Mouse (Mus musculus) adrenal gland, adult 18-20 months (tissue): ENCODE measurements at regions not wholly inside any gene's neighbourhood (a gene's known extent, or its start where the extent isn't known, plus 50 kb on each side); places are given as distances from the start of the nearest gene placed in this dataset.

Experiments used
- DNase-seq, 2 experiments: peaks; one replicate each; pipeline ENCODE4 v3.0.0; 2021 to 2022; ENCODE audit warnings: low spot score in 2 of 2

DNA sequence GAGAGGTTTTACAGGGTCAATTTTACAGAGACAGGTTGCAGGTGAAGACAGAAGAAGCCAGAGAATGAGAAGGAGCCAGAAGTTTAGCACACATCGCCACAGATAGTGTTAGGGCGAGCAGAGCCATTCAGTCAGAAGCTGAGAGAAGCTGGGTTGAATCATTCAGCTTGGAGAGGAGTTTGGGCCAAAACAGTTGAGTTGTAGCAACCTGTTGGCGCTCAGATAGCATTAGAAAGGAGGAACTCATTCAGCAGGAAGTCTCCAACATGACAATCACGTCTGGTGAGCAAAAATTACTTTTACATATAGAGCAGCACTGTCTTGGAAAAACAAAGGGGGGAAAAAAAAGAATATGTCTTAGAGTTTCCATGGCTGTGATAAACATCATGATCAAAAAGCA is 53.2 kb downstream of the Fam43a start:
- DNase-seq: no peak

DNA sequence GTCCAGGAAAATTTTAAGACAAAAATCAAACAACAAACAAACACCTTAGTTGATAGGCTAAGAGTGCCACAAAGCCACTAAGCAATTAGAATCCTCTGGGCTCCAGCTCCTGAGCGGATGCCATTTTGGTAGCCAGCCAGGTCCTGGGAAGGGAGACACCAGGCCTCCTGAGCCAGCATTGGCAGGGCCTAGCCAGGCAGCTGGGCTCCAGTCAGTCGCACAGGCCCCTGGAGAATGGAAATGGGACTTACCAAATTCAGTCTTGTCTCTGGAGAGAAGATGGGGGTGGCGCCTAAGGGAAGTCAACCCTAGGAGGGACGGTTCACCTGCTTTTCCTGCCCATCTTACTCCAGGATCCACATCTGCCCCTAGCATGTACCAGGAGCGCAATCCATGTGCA is 54.3 kb downstream of the Fam43a start:
- DNase-seq: peak in 1 of 2 experiments; percentile 43

DNA sequence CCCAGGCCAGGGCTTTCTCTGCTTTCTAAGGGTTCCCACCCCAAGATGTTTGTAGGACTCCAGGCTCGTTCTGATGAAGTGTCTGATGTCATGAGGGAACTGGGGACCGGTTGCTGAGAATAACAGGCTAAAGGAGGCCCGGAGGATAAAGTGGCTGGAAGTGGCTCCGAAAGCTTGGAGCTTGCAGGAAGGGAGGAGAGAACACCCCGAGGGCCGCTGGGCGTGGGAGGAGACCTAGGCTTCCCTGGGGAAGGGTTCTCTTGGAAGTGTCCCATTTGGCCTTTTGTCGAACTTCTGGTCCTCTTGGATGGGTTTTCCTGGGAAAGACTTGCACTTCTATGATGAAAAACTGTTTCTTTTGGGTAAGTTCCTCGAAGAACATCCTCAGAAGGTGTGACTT is 54.7 kb downstream of the Fam43a start:
- no peak for DNase-seq

DNA sequence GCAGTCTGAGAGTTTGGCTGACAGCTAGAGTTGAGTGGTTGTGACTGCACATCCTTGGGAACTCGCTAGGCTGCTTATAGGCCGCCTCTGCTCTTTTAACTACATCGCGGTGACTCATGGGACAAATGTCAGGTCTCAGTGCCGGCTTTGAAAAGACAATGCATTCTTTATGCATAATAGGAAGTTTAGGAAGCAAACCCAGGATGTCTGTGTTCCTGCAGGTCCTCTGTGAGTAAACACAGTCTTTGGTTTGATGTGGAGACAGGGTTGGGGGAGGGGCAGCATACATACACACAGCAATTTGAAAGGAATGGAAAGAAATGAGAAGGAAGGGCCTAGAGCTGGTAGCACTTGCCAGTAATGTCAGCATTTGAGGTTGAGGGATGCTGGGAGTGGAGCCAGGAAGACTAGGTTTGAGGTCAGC is 56.3 kb downstream of the Fam43a start:
- no peak for DNase-seq

DNA sequence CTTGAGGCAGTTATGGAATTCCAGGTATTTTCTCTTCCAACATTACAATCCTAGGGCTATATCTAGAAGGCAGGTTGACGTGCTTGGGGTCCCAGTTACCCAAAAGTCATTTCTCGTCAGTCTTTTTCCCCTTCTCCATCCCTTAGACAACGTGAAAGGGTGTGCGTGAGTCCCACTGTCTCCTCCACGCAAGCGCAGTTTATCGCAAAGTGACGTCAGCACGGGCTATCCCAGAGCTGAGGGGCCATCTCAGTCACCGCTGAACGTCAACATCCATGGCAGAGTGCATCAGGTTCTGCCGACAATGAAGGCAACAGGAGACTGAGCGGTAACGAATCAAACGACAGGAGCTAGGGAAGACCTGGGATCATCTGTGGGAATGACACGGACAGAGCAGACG is 57.4 kb downstream of the Fam43a start:
- DNase-seq: no peak

DNA sequence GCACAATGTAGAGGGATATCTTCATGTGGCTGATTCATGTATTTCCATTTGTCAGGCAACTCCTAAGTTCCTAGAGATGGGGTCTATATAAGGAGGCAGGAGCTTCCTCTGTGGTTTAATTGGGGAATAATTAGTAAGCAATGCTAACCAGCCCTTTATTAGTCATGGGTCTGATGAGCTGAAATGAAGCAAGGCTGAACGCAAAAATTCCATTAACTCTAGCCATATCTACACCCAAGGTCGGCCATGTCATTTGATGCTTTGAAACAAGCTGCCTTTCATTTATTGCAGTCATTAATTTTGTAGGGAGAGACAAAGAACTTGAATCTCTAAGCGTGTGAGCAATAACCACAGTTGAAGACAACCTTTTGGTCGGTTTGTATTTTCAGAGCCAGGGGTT is 59.4 kb downstream of the Fam43a start:
- DNase-seq: no peak

DNA sequence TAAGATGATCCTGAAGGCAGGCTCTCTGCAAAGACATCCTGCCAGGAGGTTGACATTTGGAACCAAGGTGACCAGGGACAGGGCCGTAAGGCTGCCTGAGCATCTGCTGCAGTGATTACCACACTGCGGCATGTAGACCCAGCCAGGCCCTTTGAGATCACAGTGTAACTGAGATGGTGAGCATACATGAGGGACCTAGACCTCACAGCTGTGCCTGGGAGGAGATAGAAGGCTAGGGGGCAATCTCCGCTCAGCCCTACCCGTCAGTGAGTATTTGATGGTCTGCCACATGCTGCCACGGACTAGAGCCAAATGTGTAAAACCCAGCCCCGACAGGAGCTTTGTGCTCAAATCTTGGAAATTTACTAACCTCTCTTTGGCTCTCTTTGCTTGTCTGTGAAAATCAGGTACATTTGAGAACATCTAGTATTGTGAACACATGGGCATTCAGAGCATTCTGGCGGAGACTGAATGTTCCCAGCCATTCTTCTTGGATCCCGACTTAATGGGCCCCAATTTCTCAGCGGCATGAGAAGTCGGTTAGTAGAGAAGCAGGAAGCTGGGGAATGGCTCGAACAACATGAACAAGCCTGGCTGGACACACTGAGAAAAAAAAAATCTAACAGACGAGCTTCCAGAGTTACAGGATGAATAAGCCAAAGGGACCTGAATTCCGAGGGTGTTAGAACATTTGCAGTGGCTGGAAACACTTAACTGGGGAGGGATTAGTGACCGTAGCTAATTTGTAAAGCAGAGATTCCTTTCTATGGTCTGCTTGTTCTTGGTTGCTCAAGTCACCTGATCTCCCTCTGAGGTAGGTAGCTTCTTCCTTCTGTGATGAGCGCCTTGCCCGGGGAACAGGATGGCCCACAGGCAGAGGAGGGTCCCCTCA is 61.8 kb downstream of the Fam43a start:
- no peak for DNase-seq

DNA sequence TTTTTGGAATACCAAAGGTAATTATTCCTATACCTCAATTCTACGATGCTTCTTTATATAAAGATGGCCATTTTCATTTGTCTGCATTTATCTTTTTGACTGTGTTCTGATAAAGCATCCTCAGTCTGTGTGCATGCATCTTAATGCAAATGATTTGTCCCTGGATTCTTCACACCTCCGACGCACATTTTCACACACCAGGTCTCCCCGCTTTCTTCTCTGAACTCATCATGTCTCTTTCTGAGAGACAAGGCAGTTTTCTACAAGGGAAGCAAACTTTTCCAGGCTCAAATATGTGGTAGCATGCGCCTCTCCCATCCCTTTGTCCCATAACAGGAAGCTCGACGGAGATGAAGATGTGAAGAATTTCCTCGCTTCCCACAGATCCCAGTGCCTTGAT is 63.5 kb downstream of the Fam43a start:
- no peak for DNase-seq

DNA sequence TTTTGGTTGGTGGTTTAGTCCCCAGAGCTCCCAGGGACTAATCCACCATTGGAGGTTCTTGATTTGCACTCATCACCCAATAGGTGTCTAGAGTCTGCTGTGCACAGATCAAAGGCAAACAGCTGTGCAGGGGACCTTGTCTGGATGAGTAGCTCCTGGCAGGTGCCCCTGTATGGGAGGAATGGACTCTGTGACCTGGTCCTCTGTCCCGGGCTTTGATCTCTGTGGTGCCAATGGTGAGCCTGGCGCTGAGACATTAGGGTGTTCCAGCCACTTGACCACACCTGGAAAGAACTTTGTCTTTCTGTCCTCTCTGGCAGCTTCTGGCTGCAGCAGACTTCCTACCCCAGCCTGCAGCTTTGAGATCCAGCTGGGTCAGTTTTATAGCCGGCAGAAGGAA is 64.4 kb downstream of the Fam43a start:
- DNase-seq: no peak

DNA sequence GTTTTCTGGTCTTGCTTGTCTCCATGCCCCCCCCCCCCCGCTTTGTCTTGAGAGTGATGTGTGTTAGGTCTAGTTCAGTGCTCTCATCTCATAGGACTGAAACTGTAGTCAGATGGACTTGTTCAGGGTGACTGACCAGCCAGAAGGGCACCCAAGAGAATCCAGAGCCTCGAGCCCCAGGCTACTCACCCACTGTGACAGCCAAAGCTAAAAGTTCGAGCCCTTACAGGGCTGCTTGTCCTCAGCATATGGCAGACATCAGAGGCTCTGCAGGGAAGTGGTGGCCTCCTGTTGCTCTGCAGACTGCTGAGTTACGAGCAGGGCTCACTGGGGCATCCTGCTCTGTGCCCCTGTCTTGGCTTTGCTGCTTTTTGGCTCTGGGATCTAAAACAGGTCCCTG is 64.9 kb downstream of the Fam43a start:
- DNase-seq: no peak

DNA sequence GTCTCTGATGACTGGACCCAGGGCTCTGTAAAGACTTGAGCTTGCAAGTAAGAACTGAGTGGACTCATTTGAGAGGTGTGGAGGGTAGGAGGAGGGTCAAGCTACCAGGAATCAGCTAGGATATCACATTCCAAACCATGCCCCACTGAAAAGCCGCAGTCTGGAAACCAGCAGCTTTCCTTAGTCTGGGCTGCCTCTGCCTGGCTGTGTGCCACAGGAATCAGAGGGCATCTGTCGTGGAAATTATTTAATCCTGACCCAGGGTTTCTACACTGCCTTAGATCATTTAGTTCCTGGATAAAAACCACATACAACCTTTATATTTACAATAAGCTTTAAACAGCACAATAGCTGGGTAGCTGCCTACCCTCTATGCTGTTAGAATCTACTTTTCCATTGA is 66.4 kb downstream of the Fam43a start:
- no peak for DNase-seq

DNA sequence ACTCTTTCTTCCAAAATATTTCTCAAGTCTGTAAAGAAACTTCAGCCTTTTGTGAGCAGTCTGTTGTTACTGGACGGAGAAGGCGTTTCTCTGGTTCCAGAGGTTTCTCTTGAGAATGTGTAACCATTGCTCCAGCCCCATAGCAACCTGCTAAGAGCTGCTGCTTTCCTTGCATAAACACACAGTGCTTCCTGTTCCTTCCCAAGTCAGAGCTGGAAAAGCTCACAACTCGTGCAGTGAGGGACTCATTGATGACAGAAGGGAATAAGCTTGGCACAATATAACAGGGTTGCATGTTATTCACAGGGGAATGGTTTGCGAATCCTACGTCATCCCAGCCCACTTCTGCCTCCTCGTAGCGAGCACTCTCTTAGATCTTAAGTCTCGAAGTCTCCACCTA is 70.4 kb downstream of the Fam43a start:
- no peak for DNase-seq

DNA sequence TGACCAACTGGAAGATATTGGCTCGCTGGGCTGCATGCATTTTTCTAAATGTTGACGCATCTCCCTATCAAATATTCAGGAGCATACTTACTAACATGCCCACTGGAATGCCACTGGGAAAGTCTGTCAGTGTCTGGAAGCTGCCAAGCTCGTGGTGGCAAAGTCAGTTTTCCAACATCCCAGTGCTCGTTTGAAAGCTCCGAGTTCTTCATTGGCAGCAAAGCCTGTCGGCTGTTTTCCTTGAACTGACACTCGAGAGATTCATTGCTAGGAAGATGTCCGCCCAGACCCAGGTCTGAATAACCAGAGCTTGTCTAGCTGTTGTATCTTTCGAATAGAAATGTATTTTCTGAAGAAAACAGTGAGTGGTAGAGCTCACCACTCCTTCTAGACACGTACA is 72.1 kb downstream of the Fam43a start:
- DNase-seq: no peak

DNA sequence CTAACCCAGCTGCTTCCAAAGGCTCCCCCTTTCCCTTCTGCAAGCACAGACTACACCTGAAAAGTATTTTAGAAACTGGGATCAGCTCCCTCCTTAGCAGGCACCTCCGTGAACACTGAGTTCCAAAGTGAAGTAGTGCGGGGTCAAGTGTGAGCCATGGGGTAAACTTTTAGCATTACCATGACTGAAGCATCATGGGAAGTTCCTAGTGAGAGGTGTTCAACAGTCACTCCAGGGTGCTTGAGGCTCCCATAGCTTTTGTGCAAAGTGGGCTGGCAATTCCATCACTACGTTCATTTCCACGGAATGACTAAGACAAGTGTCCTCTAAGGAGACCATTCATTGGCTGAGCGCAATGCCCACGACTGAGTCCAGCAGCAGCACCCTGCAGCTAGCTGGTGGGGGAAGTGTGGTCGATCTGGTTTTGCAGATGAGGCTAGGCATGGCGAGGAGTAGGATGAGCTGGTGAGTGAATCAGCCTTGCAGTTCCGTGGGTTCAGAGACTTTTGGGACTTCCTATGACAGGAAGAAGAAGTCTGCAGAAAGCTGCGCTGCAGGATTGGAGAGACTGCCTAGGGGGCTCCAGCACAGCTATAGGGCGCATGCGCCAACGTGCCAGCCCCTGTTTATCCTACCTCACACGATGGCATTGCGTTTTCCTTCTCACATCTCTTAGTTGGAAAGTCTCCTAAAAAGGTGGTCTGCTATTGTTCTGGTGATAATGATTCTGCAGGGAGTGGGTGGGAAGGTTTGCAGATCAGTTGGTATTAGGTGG is 73.4 kb downstream of the Fam43a start:
- DNase-seq: no peak

DNA sequence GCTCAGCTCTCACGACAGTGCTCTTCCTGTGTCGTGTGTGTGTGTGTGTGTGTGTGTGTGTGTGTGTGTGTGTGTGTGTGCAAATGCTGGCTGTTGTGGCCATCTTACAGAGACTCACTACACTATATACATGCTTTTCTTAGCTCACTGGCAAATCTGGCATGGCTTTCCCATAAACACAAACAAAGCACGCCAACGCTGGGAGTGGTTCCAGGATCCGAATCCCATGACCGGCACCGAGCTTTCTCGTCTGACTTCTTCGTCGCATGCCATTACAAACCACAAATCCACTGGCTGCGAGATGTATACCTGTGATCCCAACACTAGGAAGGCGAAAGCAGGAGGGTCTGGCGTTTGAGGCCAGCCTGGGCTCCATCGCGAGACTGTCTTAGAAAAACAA is 74.1 kb downstream of the Fam43a start:
- no peak for DNase-seq

DNA sequence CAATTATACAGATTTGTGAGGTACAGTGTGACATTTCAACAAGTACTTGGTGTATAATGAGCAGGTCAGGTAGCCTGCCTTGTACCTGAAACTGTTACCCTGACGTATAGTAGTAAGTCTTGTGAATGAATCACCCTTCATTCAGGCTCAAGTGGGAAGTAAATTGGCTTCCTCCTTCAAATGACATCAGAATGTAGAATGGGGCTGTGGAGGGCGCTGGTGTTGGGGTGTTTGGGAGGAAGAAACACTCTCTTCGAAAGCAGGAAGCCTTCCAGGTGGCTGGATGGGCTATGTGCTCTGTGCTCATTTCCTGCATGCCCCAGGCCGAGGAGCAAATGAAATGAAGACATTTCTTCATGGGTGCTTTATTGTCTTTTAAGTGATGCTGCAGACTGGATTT is 76.3 kb downstream of the Fam43a start:
- DNase-seq: no peak

DNA sequence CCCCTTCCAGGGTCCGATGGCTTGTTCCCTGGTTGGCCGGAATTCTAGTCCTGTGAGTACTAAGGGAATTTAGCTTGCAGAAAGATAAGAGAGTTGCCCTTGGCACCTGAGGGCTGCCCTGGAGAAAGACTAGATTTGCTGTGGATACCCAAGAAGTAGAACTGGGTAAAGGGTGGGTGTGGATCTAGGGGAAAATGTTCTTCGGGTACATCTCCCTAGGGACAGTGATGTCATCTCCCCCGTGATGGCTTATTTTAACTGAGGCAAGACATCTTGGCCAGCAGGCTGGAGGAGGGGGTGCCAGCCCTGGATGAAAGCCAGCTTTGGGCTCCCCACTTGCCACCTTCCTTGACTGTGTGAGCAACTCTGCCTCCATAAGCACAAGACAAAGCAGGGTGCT is 77.5 kb downstream of the Fam43a start:
- no peak for DNase-seq

DNA sequence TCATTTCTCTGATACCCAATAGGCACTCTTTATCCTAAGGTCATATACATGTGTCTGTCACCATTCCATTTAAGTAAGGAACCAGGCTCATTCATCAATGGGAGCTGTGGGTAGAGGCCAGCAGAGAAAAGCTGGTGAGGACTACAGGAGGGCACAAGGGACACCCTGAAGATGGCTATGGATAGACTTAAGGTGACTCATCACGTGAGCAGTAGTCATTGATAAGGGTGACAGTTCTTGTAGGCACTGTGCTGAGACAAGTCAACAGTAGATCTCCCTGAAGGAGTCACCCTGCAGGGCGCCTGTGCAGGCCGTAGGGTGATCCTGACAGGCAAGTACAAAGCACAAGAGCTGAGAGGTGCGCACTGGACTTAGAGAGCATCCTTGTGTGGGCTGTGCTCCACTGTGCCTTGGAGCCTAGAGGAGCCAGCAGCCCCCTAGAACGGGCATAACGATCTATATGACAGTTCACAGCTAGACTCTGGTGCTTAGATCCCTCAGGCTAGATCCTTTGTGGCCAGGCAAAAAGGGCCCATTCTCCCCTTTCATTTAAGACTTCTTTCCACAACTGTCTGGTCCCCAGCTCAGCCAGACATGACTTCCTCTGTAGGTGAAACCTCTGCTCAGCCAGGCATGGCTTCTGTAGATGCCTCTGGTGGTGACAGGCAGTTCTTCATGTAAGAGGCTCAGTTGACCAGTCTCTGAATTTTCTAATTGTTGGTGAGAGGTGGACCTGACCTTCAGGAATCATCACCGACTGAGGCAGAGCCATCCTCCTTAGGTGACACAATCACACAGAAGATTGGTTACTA is 78.6 kb downstream of the Fam43a start:
- no peak for DNase-seq

DNA sequence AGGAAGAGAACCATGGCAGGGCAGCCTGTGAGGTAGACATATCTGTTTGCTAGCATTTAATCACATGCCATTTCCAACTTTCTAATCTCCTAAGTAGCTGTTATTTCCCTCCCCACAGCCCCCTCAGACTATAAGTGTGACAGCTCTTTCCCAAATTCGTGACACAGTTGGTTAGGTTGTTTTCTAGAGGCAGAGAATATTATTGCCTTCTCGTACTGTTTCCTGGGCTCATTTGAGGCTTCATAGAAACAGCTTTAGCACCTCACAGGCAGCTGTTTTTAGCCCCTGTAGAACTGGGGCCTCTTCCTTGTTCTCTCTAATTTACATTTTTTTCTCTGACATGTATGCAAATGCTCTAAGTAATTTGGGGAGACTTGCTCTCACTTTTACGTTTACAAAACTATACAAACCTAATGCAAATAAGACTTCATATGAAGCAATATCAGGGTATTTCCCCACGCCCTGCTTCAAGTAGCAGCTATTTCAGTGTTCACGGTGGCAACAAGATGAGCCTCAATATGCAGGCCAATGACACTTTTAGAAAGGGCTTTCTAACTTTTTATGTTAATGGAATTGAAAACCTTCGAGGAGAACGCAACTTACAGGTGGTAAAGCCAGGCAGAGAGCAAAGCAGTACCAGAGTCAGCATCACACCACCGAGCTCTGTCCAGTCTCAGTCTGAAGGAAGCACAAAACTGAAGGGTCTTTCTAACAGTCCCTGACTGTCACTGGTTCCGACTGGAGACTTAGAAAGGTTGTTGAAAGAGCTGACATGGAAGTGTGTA is 79.4 kb downstream of the Fam43a start:
- DNase-seq: no peak

DNA sequence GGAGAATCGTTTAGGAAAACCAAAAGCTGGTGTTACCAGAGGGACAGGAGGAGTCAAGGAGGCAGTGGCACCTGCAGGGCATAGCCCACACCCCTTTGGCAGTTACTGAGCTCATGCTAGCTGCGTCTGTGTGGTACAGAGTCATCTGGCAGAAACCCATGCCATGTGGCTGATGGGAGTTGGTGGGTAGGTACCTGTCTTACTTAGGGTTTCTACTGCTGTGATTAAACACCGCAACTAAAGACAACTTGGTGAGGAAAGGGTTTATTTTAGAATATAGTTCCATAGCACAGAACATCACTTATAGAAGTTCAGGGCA is 79.9 kb downstream of the Fam43a start:
- DNase-seq: no peak

DNA sequence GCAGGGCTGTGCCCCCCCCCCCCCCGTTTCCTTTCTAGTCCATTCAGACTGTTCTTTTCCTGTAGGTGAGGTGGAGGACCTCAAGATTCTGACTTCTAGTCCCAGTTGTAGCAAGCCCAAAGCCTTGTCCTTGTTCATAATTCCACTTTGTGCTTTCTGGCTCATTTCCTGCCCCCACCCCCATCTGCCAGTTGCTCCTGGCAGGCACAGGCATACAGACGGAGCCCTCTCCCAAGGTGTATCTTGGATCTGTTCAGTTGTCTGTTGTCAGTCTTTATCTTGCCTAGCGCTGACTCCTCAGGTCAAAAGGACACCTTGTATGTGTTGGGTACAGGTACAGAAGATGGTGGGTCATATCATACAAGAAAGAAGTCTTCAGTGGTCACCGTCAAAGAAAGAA is 81.9 kb downstream of the Fam43a start:
- no peak for DNase-seq
